Comparison of ENCODE assay signal across 19 mouse cellular contexts in genomic region chr8:99223697-99224096, GRCm38 (mm10).
A peak's percentile ranks its signal among the peaks of the same experiment; 100 is the strongest.
DNase-seq lines count a peak whose midpoint lies in the region.
"Had no signal": no experiment of that assay in that cellular context is flagged by ENCODE, and none has a peak within 500 bp of the region (broad histone marks: within the 10 kb centered on the region; RNA-seq: fewer than 3 reads in every experiment).

No protein-coding gene starts in this region.

- intact Hi-C loops in left cerebral cortex, postnatal 4 days (cut with DNase I): no loop called here

- peak; percentile 10 for DNase-seq in cerebellum, adult 9-11 months
- DNase-seq in cerebellum, postnatal 4 days (ENCODE audit: low spot score in 2 of 2): no peak
- DNase-seq in frontal cortex, adult 2 months (ENCODE audit: extremely low spot score in 1 of 2, low spot score in 1 of 2): peak; percentile 29 to 61
- DNase-seq in frontal cortex, postnatal 10 days (ENCODE audit: low spot score in 2 of 2): no peak
- DNase-seq in left cerebral cortex, adult 9 months (ENCODE audit: low spot score in 2 of 2): peak; percentile 21 to 32
- DNase-seq in left cerebral cortex, postnatal 4 days: no peak
- DNase-seq in telencephalon, adult 2 months (ENCODE audit: low read depth, low spot score): peak; percentile 82
- no peak for DNase-seq in heart, adult 9 months (ENCODE audit: low spot score in 2 of 2)
- DNase-seq: adrenal gland, postnatal 25 days; gastrocnemius, postnatal 14 days; heart, adult 11 months; heart, postnatal 10 days; kidney, adult 18-20 months; kidney, postnatal 4 days; liver, embryonic 13.5 days; lung, adult 2 months; lung, postnatal 14 days; thymus, adult 18-20 months; thymus, postnatal 4 days had no signal

Comparison
In these comparisons a context has a peak if more than half of its experiments do, and no peak if none do; other contexts are left out.
1. DNase-seq: peak in cerebellum, adult 9-11 months (single experiment), frontal cortex, adult 2 months (2 of 2), left cerebral cortex, adult 9 months (2 of 2) and telencephalon, adult 2 months (single experiment); none in cerebellum, postnatal 4 days (0 of 2), frontal cortex, postnatal 10 days (0 of 2), left cerebral cortex, postnatal 4 days (single experiment) and heart, adult 9 months (0 of 2).